Mouse (Mus musculus): ENCODE results near the gene Olfm1. TPM values are rescaled to one million over a fixed set of nuclear protein-coding genes. Genes with fewer than 3 reads are reported as not detected.

Olfm1 gene
- polyA plus RNA-seq, 1 experiment, result 0.23 TPM

- no peaks in the 10 kb centered on the region for H3K36me3 ChIP-seq (replicated peaks; ENCODE audit: low read length)
- no peak for TF ChIP-seq FLI1 (IDR thresholded peaks at IDR 0.05; ENCODE audit: low read length)
- no peak for TF ChIP-seq GATA1 (IDR thresholded peaks at IDR 0.05; ENCODE audit: borderline replicate concordance, low read length)
- no peaks in the 10 kb centered on the region for H3K4me1 ChIP-seq
- peaks cover 46% of the 10 kb centered on the region for H3K27me3 ChIP-seq (replicated peaks)
- no peak overlapping the region for H3K4me3 ChIP-seq (replicated peaks)
- no peaks in the 10 kb centered on the region for H3K9me3 ChIP-seq
Measured at GRCm38 (mm10) chr2:28226971-28227370, 34.2 kb downstream of the Olfm1 start.

DNA sequence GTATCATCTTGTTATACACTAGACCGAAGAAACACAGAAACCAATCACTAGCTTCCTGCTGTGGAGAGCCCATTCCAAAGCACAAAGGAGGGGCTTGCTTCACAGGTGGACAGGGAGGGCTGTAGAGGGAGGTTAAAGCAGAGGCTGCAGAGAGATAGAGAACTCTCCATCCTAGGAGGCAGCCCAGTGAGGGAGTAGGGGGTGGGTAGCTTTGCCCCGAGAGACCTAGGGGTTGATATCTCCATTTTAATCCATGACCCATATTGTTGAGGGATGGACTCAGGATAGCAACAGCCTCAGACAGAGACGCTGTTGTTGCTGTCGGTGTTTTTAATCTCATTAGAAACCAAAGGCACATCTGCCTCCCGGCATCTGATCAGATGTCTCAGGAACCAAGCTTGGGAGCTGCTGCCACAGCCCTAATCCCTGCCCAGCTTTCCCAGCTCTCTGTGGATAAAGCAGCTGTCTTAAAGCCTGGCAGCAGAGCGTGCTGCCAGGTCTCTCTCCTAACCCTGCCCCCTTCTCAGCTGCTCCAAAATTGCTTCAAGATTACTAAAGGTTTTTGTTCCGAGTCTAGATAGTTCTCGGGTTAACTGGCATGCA lies 34.9 kb downstream of the Olfm1 start:
- no peaks in the 10 kb centered on the region for H3K9me3 ChIP-seq
- TF ChIP-seq FLI1 (IDR thresholded peaks at IDR 0.05; ENCODE audit: low read length) (no peak), GATA1 (IDR thresholded peaks at IDR 0.05; ENCODE audit: borderline replicate concordance, low read length) (no peak)
- H3K4me1 ChIP-seq, result no peaks in the 10 kb centered on the region
- no peak overlapping the region for H3K4me3 ChIP-seq (replicated peaks)
- H3K36me3 ChIP-seq (replicated peaks; ENCODE audit: low read length), result no peaks in the 10 kb centered on the region
- peaks cover 40% of the 10 kb centered on the region for H3K27me3 ChIP-seq (replicated peaks)

- Histone ChIP-seq H3K9me3 (no peaks in the 10 kb centered on the region), H3K4me3 (replicated peaks) (no peak overlapping the region), H3K27me3 (replicated peaks) (peaks cover 42% of the 10 kb centered on the region), H3K36me3 (replicated peaks; ENCODE audit: low read length) (no peaks in the 10 kb centered on the region), H3K4me1 (no peaks in the 10 kb centered on the region)
- no peak for TF ChIP-seq GATA1 (IDR thresholded peaks at IDR 0.05; ENCODE audit: borderline replicate concordance, low read length)
- TF ChIP-seq FLI1 (IDR thresholded peaks at IDR 0.05; ENCODE audit: low read length), result no peak
Measured at GRCm38 (mm10) chr2:28228364-28228763, 35.6 kb downstream of the Olfm1 start.

DNA sequence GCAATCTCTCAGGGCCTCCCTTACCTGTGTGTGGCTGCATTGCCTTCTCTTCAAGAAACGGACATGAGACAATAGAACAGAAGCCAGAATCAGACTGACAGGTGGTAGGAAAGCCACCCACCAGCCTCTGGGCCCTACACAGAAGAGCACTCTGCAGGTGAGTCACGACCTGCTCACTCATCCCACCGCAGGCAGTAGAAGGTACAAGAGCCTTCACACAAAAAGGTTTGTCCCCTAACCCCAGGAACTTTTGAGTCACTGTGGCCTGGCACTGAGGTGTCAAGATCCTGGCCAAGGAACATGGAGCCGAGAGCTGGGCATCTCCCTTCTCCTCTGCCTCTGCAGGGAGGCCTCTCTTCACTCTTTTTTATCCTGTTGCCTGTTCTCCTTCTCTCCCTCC lies 42.3 kb downstream of the Olfm1 start:
- Histone ChIP-seq H3K4me1 (no peaks in the 10 kb centered on the region), H3K4me3 (replicated peaks) (no peak overlapping the region), H3K9me3 (peaks cover 24% of the 10 kb centered on the region), H3K36me3 (replicated peaks; ENCODE audit: low read length) (no peaks in the 10 kb centered on the region), H3K27me3 (replicated peaks) (peaks cover 28% of the 10 kb centered on the region)
- TF ChIP-seq GATA1 (IDR thresholded peaks at IDR 0.05; ENCODE audit: borderline replicate concordance, low read length) (no peak), FLI1 (IDR thresholded peaks at IDR 0.05; ENCODE audit: low read length) (no peak)

GRCm38 (mm10) chr2:28236447-28236846 lies 43.7 kb downstream of the Olfm1 start:
- no peaks in the 10 kb centered on the region for H3K4me1 ChIP-seq
- TF ChIP-seq FLI1 (IDR thresholded peaks at IDR 0.05; ENCODE audit: low read length) (no peak), GATA1 (IDR thresholded peaks at IDR 0.05; ENCODE audit: borderline replicate concordance, low read length) (no peak)
- peaks cover 39% of the 10 kb centered on the region for H3K27me3 ChIP-seq (replicated peaks)

DNA sequence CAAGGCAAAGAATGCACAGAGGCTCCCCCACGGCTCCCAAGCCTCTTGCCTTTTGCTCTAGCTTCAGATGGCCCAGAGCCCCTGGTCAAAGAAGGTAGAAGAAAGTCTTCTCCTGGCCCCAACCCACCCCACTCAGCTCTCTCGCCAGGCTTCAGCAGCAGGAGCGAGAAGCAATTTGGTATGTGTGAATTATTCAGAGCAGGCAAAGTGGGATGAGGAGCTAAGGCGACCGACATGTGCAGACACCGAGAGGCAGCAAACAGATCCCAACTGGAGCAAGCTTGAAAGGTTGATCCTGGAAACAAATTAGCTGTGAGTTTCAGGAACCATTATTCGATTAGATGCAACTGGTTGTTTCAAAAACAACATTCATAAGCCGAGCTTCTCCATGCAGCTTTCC lies 46.8 kb downstream of the Olfm1 start:
- H3K27me3 ChIP-seq (replicated peaks), result peaks cover 56% of the 10 kb centered on the region
- no peaks in the 10 kb centered on the region for H3K36me3 ChIP-seq (replicated peaks; ENCODE audit: low read length)
- no peak overlapping the region for H3K4me3 ChIP-seq (replicated peaks)
- peaks cover 4% of the 10 kb centered on the region; the same call in 1 of the 2 replicates for H3K4me1 ChIP-seq
- H3K9me3 ChIP-seq, result peaks cover 24% of the 10 kb centered on the region
- TF ChIP-seq GATA1 (IDR thresholded peaks at IDR 0.05; ENCODE audit: borderline replicate concordance, low read length), result no peak
- no peak for TF ChIP-seq FLI1 (IDR thresholded peaks at IDR 0.05; ENCODE audit: low read length)

More at GRCm38 (mm10) chr2:28236447-28236846, 43.7 kb downstream of the Olfm1 start:
- Histone ChIP-seq H3K9me3 (peaks cover 24% of the 10 kb centered on the region), H3K36me3 (replicated peaks; ENCODE audit: low read length) (no peaks in the 10 kb centered on the region), H3K4me3 (replicated peaks) (no peak overlapping the region)

- Histone ChIP-seq H3K9me3 (peaks cover 24% of the 10 kb centered on the region), H3K27me3 (replicated peaks) (peaks cover 68% of the 10 kb centered on the region), H3K36me3 (replicated peaks; ENCODE audit: low read length) (no peaks in the 10 kb centered on the region), H3K4me1 (peaks cover 8% of the 10 kb centered on the region), H3K4me3 (replicated peaks) (no peak overlapping the region)
- TF ChIP-seq GATA1 (IDR thresholded peaks at IDR 0.05; ENCODE audit: borderline replicate concordance, low read length) (no peak), FLI1 (IDR thresholded peaks at IDR 0.05; ENCODE audit: low read length) (no peak)
Measured at GRCm38 (mm10) chr2:28240920-28241319, 48.1 kb downstream of the Olfm1 start.

DNA sequence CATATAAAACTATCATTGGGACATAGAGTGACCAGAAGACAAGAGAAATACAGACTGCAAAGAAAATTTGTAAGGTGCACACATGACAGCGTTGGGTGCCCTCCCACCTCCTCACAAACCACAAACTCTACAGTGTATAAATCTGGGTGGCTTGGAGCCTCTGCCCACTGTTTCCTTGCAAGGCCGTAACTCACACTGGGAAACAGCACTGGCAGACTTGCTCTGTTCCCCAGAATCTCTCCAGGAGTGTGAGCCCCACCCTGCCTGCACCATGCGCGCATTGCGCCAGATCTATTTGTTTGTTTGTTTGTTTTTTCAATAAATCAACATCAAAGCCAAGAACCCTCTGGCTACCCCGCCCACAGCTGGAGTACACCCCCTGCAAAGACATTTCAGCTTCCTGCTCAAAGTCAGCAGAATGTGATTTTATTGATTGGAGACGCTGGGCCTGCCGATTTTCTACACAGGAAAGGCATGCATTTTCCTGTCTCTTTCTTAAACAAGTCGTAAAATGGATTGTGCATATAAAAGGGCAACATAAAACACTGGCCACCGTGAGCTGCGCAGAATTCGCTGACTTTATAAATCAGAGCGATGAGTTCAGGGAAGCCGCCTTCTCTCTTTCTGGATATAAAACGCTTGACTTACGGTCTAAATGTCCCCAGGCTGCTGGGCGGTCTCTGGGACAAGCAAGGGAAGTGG lies 48.9 kb downstream of the Olfm1 start:
- peaks cover 16% of the 10 kb centered on the region for H3K9me3 ChIP-seq
- TF ChIP-seq GATA1 (IDR thresholded peaks at IDR 0.05; ENCODE audit: borderline replicate concordance, low read length) (no peak), FLI1 (IDR thresholded peaks at IDR 0.05; ENCODE audit: low read length) (no peak)
- peaks cover 70% of the 10 kb centered on the region for H3K27me3 ChIP-seq (replicated peaks)
- H3K4me1 ChIP-seq, result peaks cover 8% of the 10 kb centered on the region
- no peak overlapping the region for H3K4me3 ChIP-seq (replicated peaks)
- no peaks in the 10 kb centered on the region for H3K36me3 ChIP-seq (replicated peaks; ENCODE audit: low read length)

- Histone ChIP-seq H3K27me3 (replicated peaks) (peaks cover 70% of the 10 kb centered on the region), H3K36me3 (replicated peaks; ENCODE audit: low read length) (no peaks in the 10 kb centered on the region), H3K4me1 (peaks cover 8% of the 10 kb centered on the region), H3K4me3 (replicated peaks) (no peak overlapping the region), H3K9me3 (peaks cover 11% of the 10 kb centered on the region)
- TF ChIP-seq GATA1 (IDR thresholded peaks at IDR 0.05; ENCODE audit: borderline replicate concordance, low read length), result no peak
- no peak for TF ChIP-seq FLI1 (IDR thresholded peaks at IDR 0.05; ENCODE audit: low read length)
Measured at GRCm38 (mm10) chr2:28242222-28242543, 49.4 kb downstream of the Olfm1 start.

GRCm38 (mm10) chr2:28244667-28245395 lies 52.0 kb downstream of the Olfm1 start:
- TF ChIP-seq FLI1 (IDR thresholded peaks at IDR 0.05; ENCODE audit: low read length) (no peak), GATA1 (IDR thresholded peaks at IDR 0.05; ENCODE audit: borderline replicate concordance, low read length) (no peak)
- Histone ChIP-seq H3K27me3 (replicated peaks) (peaks cover 76% of the 10 kb centered on the region), H3K4me1 (peaks cover 8% of the 10 kb centered on the region), H3K36me3 (replicated peaks; ENCODE audit: low read length) (no peaks in the 10 kb centered on the region), H3K9me3 (no peaks in the 10 kb centered on the region), H3K4me3 (replicated peaks) (no peak overlapping the region)

All from megakaryocyte, embryonic 14.5 days (primary cell).